Mouse (Mus musculus): ENCODE measurements at regions not wholly inside any gene's neighbourhood (a gene's known extent, or its start where the extent isn't known, plus 50 kb on each side); places are given as distances from the start of the nearest gene placed in this dataset.

GRCm38 (mm10) chr6:94772868-94773603 lies 73.1 kb upstream of the Lrig1 start:
- H3K4me3 ChIP-seq (ENCODE audit: insufficient read depth, poor library complexity, severe bottlenecking) = no peak overlapping the region
- TF ChIP-seq MYOD1 (IDR thresholded peaks at IDR 0.05; ENCODE audit: control insufficient read depth, insufficient read length, low read depth) = no peak
- TF ChIP-seq MAX (IDR thresholded peaks at IDR 0.05) = no peak
- no peak for TF ChIP-seq MYOG (IDR thresholded peaks at IDR 0.05; ENCODE audit: control insufficient read depth, extremely low read depth, insufficient read length)
- TF ChIP-seq CTCF (IDR thresholded peaks at IDR 0.05; ENCODE audit: control insufficient read depth, insufficient read depth, insufficient read length) = no peak
- no peak for TF ChIP-seq FOSL1 (IDR thresholded peaks at IDR 0.05; ENCODE audit: insufficient read depth, low read length, poor library complexity, severe bottlenecking)
- TF ChIP-seq CEBPB (IDR thresholded peaks at IDR 0.05; ENCODE audit: low read depth) = no peak
- TF ChIP-seq USF1 (IDR thresholded peaks at IDR 0.05; ENCODE audit: low read depth) = no peak
- H3K27me3 ChIP-seq (ENCODE audit: control insufficient read depth, insufficient read depth, insufficient read length) = no peaks in the 10 kb centered on the region
- no peaks in the 10 kb centered on the region for H3K79me2 ChIP-seq (ENCODE audit: control insufficient read depth, insufficient read depth)
- H3K36me3 ChIP-seq (ENCODE audit: control insufficient read depth, insufficient read depth) = no peaks in the 10 kb centered on the region
- no peak overlapping the region for H3ac ChIP-seq (ENCODE audit: control insufficient read depth, insufficient read length, low read depth)
- H3K79me3 ChIP-seq (ENCODE audit: low read depth) = no peaks in the 10 kb centered on the region

GRCm38 (mm10) chr6:94772391-94772790 lies 72.4 kb upstream of the Lrig1 start:
- no peaks in the 10 kb centered on the region for H3K36me3 ChIP-seq (ENCODE audit: control insufficient read depth, insufficient read depth)
- no peak overlapping the region for H3K4me3 ChIP-seq (ENCODE audit: insufficient read depth, poor library complexity, severe bottlenecking)
- no peaks in the 10 kb centered on the region for H3K79me2 ChIP-seq (ENCODE audit: control insufficient read depth, insufficient read depth)
- no peaks in the 10 kb centered on the region for H3K79me3 ChIP-seq (ENCODE audit: low read depth)
- TF ChIP-seq MAX (IDR thresholded peaks at IDR 0.05) = no peak
- TF ChIP-seq USF1 (IDR thresholded peaks at IDR 0.05; ENCODE audit: low read depth) = no peak
- no peak for TF ChIP-seq FOSL1 (IDR thresholded peaks at IDR 0.05; ENCODE audit: insufficient read depth, low read length, poor library complexity, severe bottlenecking)
- no peak for TF ChIP-seq CTCF (IDR thresholded peaks at IDR 0.05; ENCODE audit: control insufficient read depth, insufficient read depth, insufficient read length)
- no peak for TF ChIP-seq CEBPB (IDR thresholded peaks at IDR 0.05; ENCODE audit: low read depth)
- TF ChIP-seq MYOG (IDR thresholded peaks at IDR 0.05; ENCODE audit: control insufficient read depth, extremely low read depth, insufficient read length) = no peak
- no peak for TF ChIP-seq MYOD1 (IDR thresholded peaks at IDR 0.05; ENCODE audit: control insufficient read depth, insufficient read length, low read depth)
- H3K27me3 ChIP-seq (ENCODE audit: control insufficient read depth, insufficient read depth, insufficient read length) = no peaks in the 10 kb centered on the region
- H3ac ChIP-seq (ENCODE audit: control insufficient read depth, insufficient read length, low read depth) = no peak overlapping the region

- peaks cover 3% of the 10 kb centered on the region for H3K27me3 ChIP-seq (ENCODE audit: control insufficient read depth, insufficient read depth, insufficient read length)
- H3K79me2 ChIP-seq (ENCODE audit: control insufficient read depth, insufficient read depth) = no peaks in the 10 kb centered on the region
- H3ac ChIP-seq (ENCODE audit: control insufficient read depth, insufficient read length, low read depth) = no peak overlapping the region
Observed at GRCm38 (mm10) chr6:94768230-94768629, 68.3 kb upstream of the Lrig1 start.

GRCm38 (mm10) chr6:94765724-94766123 lies 65.8 kb upstream of the Lrig1 start:
- Histone ChIP-seq H3K27me3 (ENCODE audit: control insufficient read depth, insufficient read depth, insufficient read length) (peaks cover 6% of the 10 kb centered on the region), H3ac (ENCODE audit: control insufficient read depth, insufficient read length, low read depth) (no peak overlapping the region), H3K36me3 (ENCODE audit: control insufficient read depth, insufficient read depth) (no peaks in the 10 kb centered on the region), H3K4me3 (ENCODE audit: insufficient read depth, poor library complexity, severe bottlenecking) (no peak overlapping the region), H3K79me3 (ENCODE audit: low read depth) (no peaks in the 10 kb centered on the region), H3K79me2 (ENCODE audit: control insufficient read depth, insufficient read depth) (no peaks in the 10 kb centered on the region)
- TF ChIP-seq MYOD1 (IDR thresholded peaks at IDR 0.05; ENCODE audit: control insufficient read depth, insufficient read length, low read depth) (no peak), FOSL1 (IDR thresholded peaks at IDR 0.05; ENCODE audit: insufficient read depth, low read length, poor library complexity, severe bottlenecking) (no peak), MAX (IDR thresholded peaks at IDR 0.05) (no peak), CEBPB (IDR thresholded peaks at IDR 0.05; ENCODE audit: low read depth) (no peak), CTCF (IDR thresholded peaks at IDR 0.05; ENCODE audit: control insufficient read depth, insufficient read depth, insufficient read length) (no peak), MYOG (IDR thresholded peaks at IDR 0.05; ENCODE audit: control insufficient read depth, extremely low read depth, insufficient read length) (no peak), USF1 (IDR thresholded peaks at IDR 0.05; ENCODE audit: low read depth) (no peak)

More at GRCm38 (mm10) chr6:94768230-94768629, 68.3 kb upstream of the Lrig1 start:
- no peaks in the 10 kb centered on the region for H3K36me3 ChIP-seq (ENCODE audit: control insufficient read depth, insufficient read depth)
- H3K79me3 ChIP-seq (ENCODE audit: low read depth) = no peaks in the 10 kb centered on the region
- H3K4me3 ChIP-seq (ENCODE audit: insufficient read depth, poor library complexity, severe bottlenecking) = no peak overlapping the region
- TF ChIP-seq MYOG (IDR thresholded peaks at IDR 0.05; ENCODE audit: control insufficient read depth, extremely low read depth, insufficient read length) (no peak), MYOD1 (IDR thresholded peaks at IDR 0.05; ENCODE audit: control insufficient read depth, insufficient read length, low read depth) (no peak), USF1 (IDR thresholded peaks at IDR 0.05; ENCODE audit: low read depth) (no peak), MAX (IDR thresholded peaks at IDR 0.05) (no peak), CTCF (IDR thresholded peaks at IDR 0.05; ENCODE audit: control insufficient read depth, insufficient read depth, insufficient read length) (no peak), CEBPB (IDR thresholded peaks at IDR 0.05; ENCODE audit: low read depth) (no peak), FOSL1 (IDR thresholded peaks at IDR 0.05; ENCODE audit: insufficient read depth, low read length, poor library complexity, severe bottlenecking) (no peak)

GRCm38 (mm10) chr6:94761341-94761740 lies 61.4 kb upstream of the Lrig1 start:
- Histone ChIP-seq H3K27me3 (ENCODE audit: control insufficient read depth, insufficient read depth, insufficient read length) (peaks cover 9% of the 10 kb centered on the region), H3K4me3 (ENCODE audit: insufficient read depth, poor library complexity, severe bottlenecking) (no peak overlapping the region), H3K79me2 (ENCODE audit: control insufficient read depth, insufficient read depth) (no peaks in the 10 kb centered on the region), H3K36me3 (ENCODE audit: control insufficient read depth, insufficient read depth) (no peaks in the 10 kb centered on the region), H3K79me3 (ENCODE audit: low read depth) (no peaks in the 10 kb centered on the region), H3ac (ENCODE audit: control insufficient read depth, insufficient read length, low read depth) (no peak overlapping the region)
- TF ChIP-seq FOSL1 (IDR thresholded peaks at IDR 0.05; ENCODE audit: insufficient read depth, low read length, poor library complexity, severe bottlenecking) (no peak), MAX (IDR thresholded peaks at IDR 0.05) (no peak), USF1 (IDR thresholded peaks at IDR 0.05; ENCODE audit: low read depth) (no peak), MYOD1 (IDR thresholded peaks at IDR 0.05; ENCODE audit: control insufficient read depth, insufficient read length, low read depth) (no peak), MYOG (IDR thresholded peaks at IDR 0.05; ENCODE audit: control insufficient read depth, extremely low read depth, insufficient read length) (no peak), CTCF (IDR thresholded peaks at IDR 0.05; ENCODE audit: control insufficient read depth, insufficient read depth, insufficient read length) (no peak), CEBPB (IDR thresholded peaks at IDR 0.05; ENCODE audit: low read depth) (no peak)
